Mouse (Mus musculus): Measurements from ENCODE around the gene Arid5a. TPM values are rescaled to one million over a fixed set of nuclear protein-coding genes. Genes with fewer than 3 reads are reported as not detected.

Gene Arid5a
- total RNA-seq, 2 experiments from 2014 or later: 13.7 to 14.8 TPM

DNA sequence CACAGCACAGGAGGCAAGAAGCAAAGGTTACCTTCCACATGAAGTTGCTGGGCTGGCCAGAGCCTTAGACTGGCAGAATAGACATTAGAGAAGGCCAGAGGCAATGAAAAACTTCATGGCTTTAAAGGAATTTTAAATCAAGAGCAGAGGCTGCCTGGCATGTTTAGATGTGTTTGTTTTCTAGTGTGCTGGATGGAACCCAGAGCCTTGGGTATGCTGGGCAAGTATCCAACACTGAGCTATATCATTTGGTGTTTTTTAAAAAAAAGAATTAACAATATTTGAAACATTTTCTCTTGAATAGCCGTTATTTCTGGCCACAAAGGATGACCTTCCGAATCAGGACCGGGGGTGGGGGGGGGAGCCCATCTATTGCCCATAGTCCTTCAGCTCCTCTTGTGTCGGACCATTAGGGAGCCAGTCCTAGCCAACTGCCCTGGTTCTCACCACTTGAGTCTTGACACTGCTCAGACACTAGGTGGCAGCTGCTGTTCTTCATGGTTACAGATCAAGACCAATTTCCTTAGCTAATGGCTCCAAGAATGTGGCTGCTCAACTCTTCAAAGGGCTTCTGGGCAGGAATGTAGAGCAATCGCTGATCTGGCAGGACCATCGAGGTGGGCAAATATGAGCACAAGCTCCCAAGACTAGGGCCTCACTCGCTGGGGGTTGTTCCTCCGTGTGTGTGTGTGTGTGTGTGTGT is 16.4 kb downstream of the Arid5a start:
- DNase-seq (ENCODE audit: low spot score in 2 of 2): peak; percentile 42 to 61

DNA sequence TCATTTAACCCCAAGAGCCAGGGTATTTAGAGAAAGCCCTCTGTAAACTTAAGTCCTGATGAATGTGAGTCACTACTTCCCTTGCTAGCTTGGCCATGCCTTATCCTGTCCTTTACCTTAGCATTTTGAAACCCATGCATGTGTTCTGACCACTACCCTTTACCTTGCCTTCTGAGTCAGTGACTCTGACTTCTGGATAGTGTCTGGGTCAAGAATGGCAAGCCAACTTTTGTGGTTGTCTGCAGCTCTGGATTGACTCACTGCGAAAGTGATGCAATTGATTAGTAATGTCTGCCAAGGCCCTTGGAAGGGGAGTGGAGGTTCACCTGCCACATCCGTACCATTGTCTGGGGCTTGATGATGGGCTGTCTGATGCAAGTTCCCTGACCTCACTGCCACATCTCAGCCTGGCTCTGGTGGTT is 18.4 kb downstream of the Arid5a start:
- DNase-seq (ENCODE audit: low spot score in 2 of 2): no peak

DNA sequence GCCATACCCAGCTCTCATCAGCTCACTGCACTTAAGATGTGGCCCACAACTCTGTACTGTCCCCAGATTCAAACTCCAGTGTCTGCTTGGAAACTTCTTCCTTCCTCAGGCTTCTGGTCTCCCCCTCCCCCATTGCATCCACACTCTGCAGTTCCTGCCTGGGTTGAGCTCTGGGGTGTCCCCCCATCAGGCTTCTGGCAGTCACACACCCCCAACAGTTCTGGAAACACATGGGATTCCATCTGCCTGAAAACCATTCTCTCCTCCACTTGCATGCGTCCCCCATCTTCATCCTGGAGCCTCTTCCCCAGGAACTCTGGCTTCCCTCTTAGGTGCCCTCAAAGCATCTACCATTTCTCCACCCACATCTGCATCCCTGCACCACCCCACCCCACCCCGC is 19.3 kb downstream of the Arid5a start:
- no peak for DNase-seq (ENCODE audit: low spot score in 2 of 2)

DNA sequence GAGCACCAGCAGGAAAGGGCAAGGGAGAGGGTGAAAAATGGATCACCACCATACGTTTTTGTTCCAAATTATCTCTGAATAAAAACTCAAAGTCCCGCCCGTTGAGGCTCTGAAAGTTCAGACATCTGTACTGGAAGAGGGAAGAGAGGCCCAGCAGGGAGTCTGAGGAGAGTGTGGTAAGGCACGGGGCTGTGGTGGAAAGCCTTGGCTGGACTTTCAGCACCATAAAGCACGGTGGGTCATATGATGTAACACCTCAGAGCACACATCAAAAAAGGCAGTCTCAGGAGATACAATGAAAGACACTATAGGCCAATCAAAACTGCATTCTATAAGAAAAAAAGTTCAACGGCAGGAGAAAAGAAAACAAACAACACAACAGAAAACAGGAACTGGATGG is 24.2 kb downstream of the Arid5a start:
- no peak for DNase-seq (ENCODE audit: low spot score in 2 of 2)

DNA sequence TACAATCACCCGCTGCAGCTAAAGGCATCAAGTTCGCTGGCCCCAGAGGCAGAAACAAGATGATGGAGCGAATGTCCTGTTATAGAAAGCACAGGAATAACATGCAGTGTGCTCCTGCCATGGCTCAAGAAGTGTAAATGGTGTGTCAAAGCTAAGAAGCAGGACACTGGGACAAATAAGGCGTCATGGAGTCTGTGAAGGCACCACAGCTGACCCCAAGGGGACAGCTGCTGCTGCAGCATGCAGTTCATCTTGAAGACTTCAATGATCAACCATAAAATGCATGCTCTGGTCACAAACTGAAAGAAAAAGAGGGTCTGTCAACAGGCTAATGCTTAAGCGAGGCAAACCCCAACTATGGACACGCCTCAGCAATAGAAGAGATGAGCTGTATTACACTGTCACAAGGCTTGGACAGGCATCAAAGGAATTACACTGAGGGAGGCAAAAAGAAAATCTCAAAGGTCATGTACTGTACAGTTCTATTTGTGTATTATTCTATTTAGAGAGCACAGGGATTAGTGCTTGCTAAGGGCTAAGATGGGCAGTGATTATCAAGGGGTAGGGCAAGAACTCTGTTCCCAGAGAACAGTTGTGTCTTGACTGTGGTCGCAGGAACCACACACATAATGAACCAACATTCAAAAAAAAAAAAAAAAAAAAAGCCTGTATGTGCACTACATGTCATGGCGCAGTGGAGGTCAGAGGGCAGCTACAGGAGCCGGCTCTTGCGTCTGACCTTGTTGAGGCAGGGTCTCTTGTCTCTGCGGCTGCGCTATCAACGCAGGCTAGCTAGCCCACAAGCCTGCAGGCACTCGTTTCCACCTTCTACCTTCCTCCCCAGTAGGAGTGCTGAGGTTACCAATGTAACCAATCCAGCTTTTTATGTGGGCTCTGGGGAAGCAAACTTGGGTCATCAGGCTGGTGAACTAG is 25.7 kb downstream of the Arid5a start:
- DNase-seq (ENCODE audit: low spot score in 2 of 2): no peak

DNA sequence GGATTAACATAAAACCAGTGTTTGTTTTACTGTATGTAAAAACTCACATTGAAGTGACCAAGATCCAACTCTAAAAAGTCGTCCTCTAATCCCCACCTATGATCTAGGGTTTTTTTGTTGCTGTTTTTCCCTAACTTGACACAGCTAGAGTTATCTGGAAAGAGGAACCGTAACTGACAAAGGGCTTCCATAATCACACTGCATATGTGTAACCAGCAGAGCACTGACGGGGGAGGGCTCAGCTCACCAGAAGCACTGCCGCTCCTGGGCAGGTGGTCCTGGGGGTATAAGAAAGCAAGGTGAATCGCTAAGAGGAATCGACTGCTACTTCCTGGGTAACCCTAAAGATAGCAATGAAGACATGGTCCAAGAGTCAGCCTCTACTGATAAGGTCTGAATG is 35.0 kb downstream of the Arid5a start:
- DNase-seq (ENCODE audit: low spot score in 2 of 2): no peak

DNA sequence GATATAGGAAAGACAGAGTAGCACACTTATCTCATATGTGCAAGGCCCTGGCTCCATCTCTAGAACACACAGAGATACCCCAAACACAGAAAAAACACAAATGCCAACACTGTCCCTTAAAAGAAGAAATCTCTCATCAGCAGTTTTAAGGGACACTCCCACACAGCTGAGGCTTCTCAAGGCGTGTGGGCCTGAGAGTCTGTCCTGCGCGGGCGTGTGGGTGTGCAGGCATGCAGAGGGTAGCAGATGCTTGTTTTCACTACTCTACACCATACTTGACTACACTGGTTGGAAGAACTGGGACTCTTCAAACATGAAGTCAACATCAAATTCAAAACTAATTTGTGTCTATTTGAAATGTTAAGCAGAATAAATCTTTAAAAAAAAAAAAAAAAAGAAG is 44.8 kb downstream of the Arid5a start:
- DNase-seq (ENCODE audit: low spot score in 2 of 2): no peak

DNA sequence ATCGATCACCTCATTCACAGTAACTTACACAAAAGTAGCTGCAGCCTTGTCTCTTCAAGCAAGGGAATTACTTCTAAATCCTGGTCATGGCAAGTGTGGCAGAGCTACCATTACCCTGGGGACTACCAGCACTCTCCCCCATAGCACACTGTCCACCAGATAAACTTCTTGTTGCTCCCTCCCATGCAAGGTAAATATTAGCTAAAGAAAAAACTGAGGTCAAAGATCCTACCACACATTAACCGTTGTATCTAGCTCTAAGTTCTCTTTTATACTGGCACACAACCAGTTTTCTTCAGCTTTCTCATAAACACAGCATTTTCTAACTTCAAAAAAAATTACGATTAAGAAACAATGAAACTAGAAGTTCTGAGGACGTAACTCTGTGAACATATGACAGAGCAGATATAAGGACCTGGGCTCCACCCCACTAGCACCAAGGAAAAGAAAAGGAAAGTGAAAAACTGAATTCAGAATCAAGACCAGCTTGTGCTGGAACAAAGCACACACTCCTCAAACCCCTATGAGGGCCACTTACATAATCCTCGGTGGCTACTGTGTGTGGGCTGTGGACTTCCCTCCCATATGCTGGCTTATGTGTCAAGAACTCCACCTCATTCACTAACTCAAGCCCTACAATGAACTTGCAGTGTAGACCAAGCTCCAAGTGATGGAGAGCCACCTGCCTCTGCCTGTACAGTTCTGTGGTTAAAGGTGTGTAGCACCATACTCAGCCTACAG is 49.6 kb downstream of the Arid5a start:
- DNase-seq (ENCODE audit: low spot score in 2 of 2): no peak

DNA sequence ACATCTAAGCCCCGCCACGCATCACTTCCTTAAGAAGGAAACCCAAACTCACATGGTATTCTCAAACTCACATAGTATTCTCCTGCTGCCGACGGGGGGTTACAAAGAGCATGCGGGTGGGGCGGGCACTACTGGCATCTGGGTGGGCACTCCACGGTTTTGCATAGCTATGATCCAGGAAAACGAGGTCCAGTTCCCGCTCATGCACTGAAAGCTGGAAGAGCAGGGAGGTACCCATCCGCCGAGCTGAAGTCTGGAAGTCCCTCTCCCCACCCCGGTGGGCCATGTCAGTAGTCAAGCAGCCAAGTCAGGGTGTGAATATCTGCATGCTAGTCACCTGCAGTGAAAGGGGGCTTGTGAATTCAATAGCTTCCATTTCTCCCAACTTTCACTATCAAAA is 60.2 kb downstream of the Arid5a start:
- no peak for DNase-seq (ENCODE audit: low spot score in 2 of 2)

DNA sequence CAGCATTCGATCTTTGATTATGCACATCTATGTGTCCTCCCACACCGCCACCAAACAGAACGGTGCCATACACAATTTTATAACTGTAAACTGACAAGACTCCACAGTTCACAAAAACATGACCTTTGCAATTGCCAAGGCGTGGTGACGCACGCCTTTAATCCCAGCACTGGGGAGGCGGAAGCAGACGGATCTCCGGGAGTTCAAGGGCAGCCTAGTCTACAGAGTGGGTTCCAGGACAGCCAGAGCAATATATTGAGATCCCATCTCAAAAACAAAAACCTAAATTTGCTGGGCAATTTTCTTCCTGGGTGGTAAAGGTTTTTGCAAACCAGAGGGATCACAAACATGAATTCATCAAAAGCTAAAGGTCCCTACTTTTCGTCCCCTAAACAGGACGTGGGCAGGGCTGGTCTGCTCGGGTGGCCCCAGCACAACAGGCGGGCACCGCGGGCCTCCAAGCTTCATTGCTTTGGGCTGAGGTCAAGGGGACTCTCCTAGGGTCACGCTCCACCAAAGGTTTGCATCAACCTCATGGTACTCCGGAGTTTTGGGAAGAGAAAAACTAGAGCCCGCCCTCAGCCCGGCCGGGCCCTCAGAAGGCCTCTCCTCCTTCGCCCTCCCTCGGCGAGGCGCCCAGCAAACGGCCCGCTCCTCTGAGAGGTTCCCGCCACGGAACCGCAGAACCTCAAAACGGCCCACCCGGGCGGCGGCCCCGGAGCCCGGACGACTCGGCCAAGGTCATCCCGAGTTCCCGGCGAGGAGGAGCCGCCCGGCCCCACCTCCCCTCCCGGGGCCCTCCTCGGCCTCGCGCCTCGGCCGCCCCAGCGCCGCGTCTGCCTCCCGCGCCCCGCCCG is 60.8 kb downstream of the Arid5a start:
- peak in 1 of 2 experiments; percentile 35 for DNase-seq (ENCODE audit: low spot score in 2 of 2)

DNA sequence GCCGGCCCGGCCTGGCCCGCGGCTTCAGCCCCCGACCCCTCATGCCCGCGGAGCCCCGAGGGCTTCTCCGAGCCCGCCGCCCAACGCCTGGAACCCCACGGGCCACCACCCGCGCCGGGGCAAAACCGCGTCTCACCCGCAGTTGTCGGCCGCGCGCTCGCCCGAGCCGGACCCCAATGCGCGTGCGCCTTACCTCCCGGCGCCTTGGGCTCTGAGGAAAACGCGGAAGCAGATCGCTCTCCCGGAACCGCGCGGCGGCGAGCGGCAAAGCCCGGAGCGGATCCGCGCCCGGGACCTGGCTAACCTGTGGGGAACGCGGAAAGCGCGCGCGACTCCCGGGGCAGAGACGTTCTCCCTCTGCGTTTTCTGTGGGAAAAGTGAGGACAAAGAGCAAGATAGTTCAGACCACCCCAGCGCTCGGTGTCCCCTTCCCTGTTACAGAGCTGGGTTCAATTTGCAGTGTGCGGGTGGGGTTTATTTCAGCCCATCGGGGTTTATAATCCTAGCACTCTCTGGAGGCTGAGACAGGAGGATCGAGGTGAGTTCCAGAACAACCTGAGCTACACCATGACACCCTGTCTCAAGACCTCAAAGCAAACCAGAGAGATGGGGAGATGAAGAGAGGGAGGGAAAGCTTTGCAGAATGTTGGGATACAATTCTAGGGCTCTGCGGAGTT is 61.6 kb downstream of the Arid5a start, which contains the start of gene Kansl3:
Kansl3 (minus strand) TSS at position 213 of the 677 bp plus-strand sequence.
- peak; percentile 93 for DNase-seq (ENCODE audit: low spot score in 2 of 2)

DNA sequence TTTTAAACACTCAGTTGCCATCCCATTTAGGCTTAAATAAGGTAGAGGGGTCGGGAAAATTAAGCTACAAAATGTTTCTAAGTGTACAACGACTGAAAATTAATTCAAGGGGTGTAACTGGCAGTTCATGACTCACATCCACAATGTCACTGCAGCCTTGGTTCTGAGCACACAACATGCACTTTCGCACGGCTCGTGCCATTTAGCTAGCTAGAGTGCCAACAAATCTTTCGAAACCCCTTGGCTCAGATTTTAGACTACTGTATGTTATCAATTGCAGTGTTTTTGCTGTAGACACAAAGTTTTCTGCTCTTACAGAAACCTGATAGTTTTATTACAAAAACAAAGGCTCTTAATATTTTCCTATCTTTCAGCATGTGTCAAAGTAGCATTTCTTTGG is 63.4 kb downstream of the Arid5a start:
- no peak for DNase-seq (ENCODE audit: low spot score in 2 of 2)

DNA sequence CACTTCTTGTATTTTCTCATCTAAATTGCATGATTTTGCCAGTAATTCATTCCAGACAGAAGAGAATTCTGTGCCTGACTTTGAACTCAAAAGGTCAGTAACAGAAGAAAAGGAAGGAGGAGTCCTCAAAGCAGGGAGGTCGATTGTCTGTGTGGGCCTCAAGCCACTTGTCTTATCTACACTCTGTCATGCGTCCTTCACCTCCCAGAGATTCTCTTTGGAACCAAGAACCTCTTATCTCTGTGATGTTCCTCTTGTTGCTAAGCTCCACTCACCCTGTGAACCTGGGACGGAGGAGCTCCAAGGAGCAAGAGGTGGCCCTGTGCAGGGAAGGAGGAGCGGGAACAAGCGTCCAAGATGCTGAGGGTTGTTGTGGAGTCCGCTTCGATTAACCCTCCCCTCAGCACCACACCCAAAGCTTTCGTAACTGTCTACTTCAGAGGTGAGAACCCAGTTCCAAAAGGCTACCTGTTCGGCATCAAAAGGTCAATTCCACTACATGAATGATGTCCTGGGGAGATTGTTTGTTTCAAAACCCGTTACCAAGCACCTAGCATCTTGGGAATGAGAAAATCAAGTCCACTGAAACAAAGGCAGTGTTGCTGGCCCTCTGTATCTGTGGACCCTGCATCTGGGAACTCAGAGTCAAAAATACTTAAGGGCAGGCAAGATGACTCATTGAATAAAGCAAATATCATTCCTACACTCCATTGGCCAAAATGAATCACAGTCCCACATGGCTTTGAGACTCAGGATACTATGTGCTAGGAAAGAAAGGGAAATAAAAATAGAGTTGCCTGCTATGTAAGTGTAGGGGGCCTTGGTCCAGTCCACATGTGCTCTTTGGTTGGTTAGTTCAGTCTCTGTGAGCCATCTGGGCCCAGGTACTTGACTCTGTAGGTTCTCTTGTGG is 64.7 kb downstream of the Arid5a start, which contains the start of gene Fer1l5:
Fer1l5 (plus strand) TSS at position 358 of the 912 bp plus-strand sequence.
- DNase-seq (ENCODE audit: low spot score in 2 of 2): no peak

Small RNA genes within 50 kb of the gene (microRNA-seq; reads per million reads assigned to microRNA genes)
- gene Mir6898: 0 to 2.4 reads per million in 2 experiments

Other genes with a start within 250 kb of the Arid5a start
- gene Hs6st1, start 239.3 kb upstream of the Arid5a start, total RNA-seq (2021): 10 to 100 TPM; 52.2 to 52.9 TPM
- gene Uggt1, start 63.0 kb upstream of the Arid5a start, total RNA-seq (2021): 10 to 100 TPM; 42.3 to 46.1 TPM
- under 1 TPM; 0.54 to 0.62 TPM for gene Neurl3, start 33.1 kb upstream of the Arid5a start, total RNA-seq (2021)
- gene Kansl3, start 61.4 kb downstream of the Arid5a start, total RNA-seq (2021): 10 to 100 TPM; 55.0 to 57.3 TPM
- gene Fer1l5, start 64.6 kb downstream of the Arid5a start, total RNA-seq (2021): not detected
- gene Lman2l, start 137.5 kb downstream of the Arid5a start, total RNA-seq (2021): 10 to 100 TPM; 50.1 to 51.2 TPM
- 10 to 100 TPM; 18.3 to 18.5 TPM for gene Cnnm4, start 163.9 kb downstream of the Arid5a start, total RNA-seq (2021)
- 10 to 100 TPM; 35.0 to 39.8 TPM for gene Cnnm3, start 204.1 kb downstream of the Arid5a start, total RNA-seq (2021)
- gene Ankrd23, start 229.2 kb downstream of the Arid5a start, total RNA-seq (2021): 1 to 10 TPM; 4.9 to 5.0 TPM
- gene Gm42417, start 231.7 kb downstream of the Arid5a start, total RNA-seq (2021): under 1 TPM in 1 of 2 experiments, not detected in 1; 0.18 TPM
- gene Ankrd39, start 239.7 kb downstream of the Arid5a start, total RNA-seq (2021): 10 to 100 TPM; 10.9 to 15.9 TPM

Data from layer of hippocampus, postnatal 10 days (tissue).